Mouse (Mus musculus) limb, embryonic 12.5 days (tissue): Measurements from ENCODE around the gene Msx2. TPM values are rescaled to one million over a fixed set of nuclear protein-coding genes. Genes with fewer than 3 reads are reported as not detected.

Source experiments
- ATAC-seq: fragments of 200-750 bp; cut with Nextera tagmentation; 2 replicates; pipeline ENCODE4 v1.8.0; 2017; ENCODE audit warnings: low read depth, moderate TSS enrichment; ENCODE audit not compliant: insufficient number of reproducible peaks, insufficient read depth, low FRiP score, low TSS enrichment
- H3K27ac ChIP-seq: fragments of 300-500 bp; sonication (generic); 2 replicates; pipeline ENCODE4 v1.5.1; 2016; ENCODE audit warnings: mild to moderate bottlenecking, moderate library complexity
- H3K27me3 ChIP-seq: fragments of 300-500 bp; sonication (generic); 2 replicates; pipeline ENCODE4 v1.6.1; 2016; ENCODE audit warnings: mild to moderate bottlenecking, moderate library complexity
- H3K36me3 ChIP-seq: fragments of 300-500 bp; sonication (generic); 2 replicates; pipeline ENCODE4 v1.6.1; 2016; ENCODE audit warnings: mild to moderate bottlenecking, moderate library complexity
- H3K4me1 ChIP-seq: fragments of 300-500 bp; sonication (generic); replicated peaks from 2 replicates; pipeline ENCODE4 v1.6.1; 2016
- H3K4me2 ChIP-seq: fragments of 300-500 bp; sonication (generic); 2 replicates; pipeline ENCODE4 v1.6.1; 2016; ENCODE audit warnings: mild to moderate bottlenecking, moderate library complexity
- H3K4me3 ChIP-seq: fragments of 300-500 bp; sonication (generic); replicated peaks from 2 replicates; pipeline ENCODE4 v1.5.1; 2016; ENCODE audit warnings: mild to moderate bottlenecking
- H3K9ac ChIP-seq: fragments of 300-500 bp; sonication (generic); replicated peaks from 2 replicates; pipeline ENCODE4 v1.6.1; 2016; ENCODE audit warnings: mild to moderate bottlenecking, moderate library complexity
- H3K9me3 ChIP-seq: fragments of 300-500 bp; sonication (generic); 2 replicates; pipeline ENCODE4 v1.6.1; 2016; ENCODE audit warnings: mild to moderate bottlenecking, moderate library complexity
- WGBS: fragments of 180-500 bp; shearing (Covaris S2); methylation state at CpG from one replicate; pipeline ENCODE4 v1.1.7; 2016; 5-methylcytosine and 5-hydroxymethylcytosine counted together
- polyA plus RNA-seq: library from polyadenylated mRNA; unstranded; fragments of >200 nt; fragmentation: Nextera tagmentation; extraction: Ambion mirVana; gene quantifications from 2 replicates; pipeline ENCODE4 v1.2.1, GENCODE M21; 2016

Msx2 gene
- polyA plus RNA-seq, 1 experiment from 2014 or later: 72.0 TPM

DNA sequence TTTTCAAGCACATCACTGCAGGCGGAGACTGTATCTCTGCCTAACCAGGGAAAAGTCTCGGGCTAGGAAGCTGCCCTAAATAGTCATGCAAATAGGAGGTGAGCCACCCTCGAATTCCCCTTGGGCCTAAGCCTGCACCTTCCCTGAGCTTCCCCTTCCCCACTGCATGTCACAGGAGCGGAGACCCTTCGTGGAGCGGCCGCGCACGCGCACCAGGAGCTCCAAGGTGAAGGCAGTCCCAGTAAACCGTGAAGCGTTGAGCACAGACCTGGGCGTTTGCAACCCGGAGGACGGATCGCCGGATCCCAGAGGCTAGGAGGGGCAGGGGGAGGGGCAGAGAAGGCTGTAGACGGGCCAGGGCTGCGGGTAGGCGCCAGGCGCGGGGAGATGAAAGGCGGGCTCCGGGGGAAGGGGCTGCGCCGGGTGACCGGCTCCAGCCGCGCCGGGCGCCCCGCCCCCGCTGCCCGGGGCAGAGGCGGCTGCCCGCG, 2.9 kb upstream of the Msx2 start:
- peak overlapping the region; percentile 53 for H3K4me3 ChIP-seq
- H3K9me3 ChIP-seq: no peaks in the 10 kb centered on the region
- H3K4me2 ChIP-seq: peak overlapping the region; percentile 85
- H3K4me1 ChIP-seq: peaks cover 34% of the 10 kb centered on the region
- peak overlapping the region; percentile 75 for H3K27ac ChIP-seq
- peak overlapping the region; percentile 60 for H3K9ac ChIP-seq
- under 1% methylated on average over 29 of the region's 37 CpGs for WGBS
- H3K27me3 ChIP-seq: peaks cover 69% of the 10 kb centered on the region
- no peaks in the 10 kb centered on the region for H3K36me3 ChIP-seq
- ATAC-seq: peak; percentile 84

DNA sequence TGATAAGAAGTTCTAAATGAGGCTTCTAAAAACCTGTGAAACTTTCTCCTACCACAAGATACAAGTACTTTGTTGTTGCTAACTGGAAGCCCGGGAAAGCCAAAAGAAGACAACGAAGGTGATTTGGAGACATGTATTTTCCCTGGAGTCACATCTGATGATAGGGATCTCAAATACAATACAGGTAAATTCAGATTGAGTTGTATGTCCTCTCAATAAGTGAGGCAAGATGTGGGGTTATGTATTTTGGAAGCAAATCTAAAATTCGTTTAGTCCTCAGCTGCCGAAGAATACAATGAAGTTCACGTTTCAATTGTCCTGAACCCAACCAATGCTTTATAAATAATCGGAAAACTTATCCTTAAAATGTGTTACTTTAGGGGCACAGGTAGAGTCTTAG, 1.6 kb upstream of the Msx2 start:
- Histone ChIP-seq H3K9me3 (no peaks in the 10 kb centered on the region), H3K4me1 (peaks cover 34% of the 10 kb centered on the region), H3K36me3 (no peaks in the 10 kb centered on the region), H3K9ac (no peak overlapping the region), H3K27ac (no peak overlapping the region), H3K4me2 (no peak overlapping the region), H3K4me3 (no peak overlapping the region), H3K27me3 (peaks cover 79% of the 10 kb centered on the region)
- ATAC-seq: no peak
- 15% methylated on average over 6 of the region's 6 CpGs for WGBS

DNA sequence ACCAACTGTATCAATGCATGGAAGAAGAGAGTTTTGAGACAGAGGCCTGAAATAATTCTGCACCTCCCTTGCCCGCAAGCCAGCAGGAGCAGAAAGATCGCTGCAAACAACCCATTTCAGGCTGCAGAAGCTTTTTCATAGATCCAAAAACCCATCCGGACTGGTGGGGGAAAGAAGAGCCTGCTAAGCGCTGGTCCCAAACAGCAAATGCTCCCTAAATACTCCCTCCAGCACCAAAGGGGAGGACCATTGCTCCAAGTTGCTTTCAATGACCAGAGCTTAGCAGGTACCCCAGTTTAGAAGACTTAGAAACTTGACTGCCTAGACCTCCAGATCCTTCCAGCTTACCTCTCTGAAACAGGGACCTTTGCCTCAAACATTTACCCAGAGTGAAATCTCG, 1.1 kb upstream of the Msx2 start:
- Histone ChIP-seq H3K27ac (no peak overlapping the region), H3K9me3 (no peaks in the 10 kb centered on the region), H3K4me3 (no peak overlapping the region), H3K4me2 (peak overlapping the region; percentile 10; the same call in 1 of the 2 replicates), H3K36me3 (no peaks in the 10 kb centered on the region), H3K4me1 (peaks cover 36% of the 10 kb centered on the region), H3K9ac (no peak overlapping the region), H3K27me3 (peaks cover 84% of the 10 kb centered on the region)
- 21% methylated on average over 5 of the region's 5 CpGs for WGBS
- ATAC-seq: no peak

DNA sequence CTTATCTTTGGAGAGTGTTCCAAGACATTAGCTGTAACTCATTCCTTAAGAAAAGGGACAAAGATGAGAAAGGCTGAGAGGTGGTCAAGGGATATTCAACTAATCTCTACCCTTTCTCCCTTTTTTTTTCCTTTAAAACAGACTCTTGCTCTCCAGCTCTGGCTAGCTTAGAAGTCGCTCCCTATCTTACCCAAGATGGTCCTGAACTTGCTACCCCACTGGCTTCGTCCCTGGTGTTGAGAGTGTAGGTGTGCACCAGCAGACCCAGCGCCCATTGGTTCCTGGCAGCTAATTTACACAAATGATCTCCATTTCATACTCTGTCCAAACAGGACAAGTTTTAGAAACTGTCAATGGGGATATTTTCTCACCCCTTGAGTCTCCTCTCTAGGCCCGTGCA, 417 bp upstream of the Msx2 start:
- Histone ChIP-seq H3K4me3 (peak overlapping the region; percentile 64), H3K36me3 (no peaks in the 10 kb centered on the region), H3K9me3 (no peaks in the 10 kb centered on the region), H3K4me1 (peaks cover 40% of the 10 kb centered on the region), H3K27me3 (peaks cover 90% of the 10 kb centered on the region), H3K27ac (no peak overlapping the region), H3K9ac (no peak overlapping the region), H3K4me2 (peak overlapping the region; percentile 88)
- no peak for ATAC-seq
- WGBS: 20% methylated on average over 4 of the region's 4 CpGs

DNA sequence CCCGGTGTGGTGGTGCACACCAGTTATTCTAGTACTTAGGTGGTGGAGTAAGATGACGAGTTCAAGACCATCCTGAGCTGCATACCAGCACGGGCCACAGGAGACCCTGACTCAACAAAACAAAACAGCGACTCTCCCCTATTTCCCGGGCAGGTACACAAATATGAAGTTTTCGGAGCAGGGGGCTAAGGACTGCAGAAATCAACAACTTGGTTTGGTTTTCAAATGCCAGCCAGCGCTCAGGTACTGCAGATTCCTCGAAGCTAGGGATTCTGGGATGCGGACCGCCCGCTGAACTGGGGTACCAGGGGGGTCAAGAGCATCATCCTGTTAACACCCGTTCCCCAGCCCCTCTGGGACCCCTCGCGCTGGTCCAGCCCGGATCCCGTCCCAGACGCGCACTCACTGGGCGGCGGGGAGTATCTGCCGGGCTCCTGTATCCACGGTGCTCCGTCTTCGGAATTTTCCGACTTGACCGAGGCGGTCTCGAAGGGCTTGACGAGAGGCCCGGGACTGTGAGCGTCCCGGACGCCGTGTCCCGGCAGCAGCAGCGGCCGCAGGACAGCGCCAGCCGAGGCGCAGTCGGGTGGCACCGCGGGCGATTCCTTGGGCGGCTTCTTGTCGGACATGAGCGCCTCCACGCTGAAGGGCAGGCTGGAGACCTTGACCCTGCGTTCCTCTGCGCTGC, 804 bp downstream of the Msx2 start:
- peak overlapping the region; percentile 87 for H3K27ac ChIP-seq
- peak overlapping the region; percentile 88 for H3K4me2 ChIP-seq
- under 1% methylated on average over 50 of the region's 50 CpGs for WGBS
- peak overlapping the region; percentile 78 for H3K9ac ChIP-seq
- no peaks in the 10 kb centered on the region for H3K36me3 ChIP-seq
- no peak for ATAC-seq
- H3K4me1 ChIP-seq: peaks cover 44% of the 10 kb centered on the region
- peaks cover 90% of the 10 kb centered on the region for H3K27me3 ChIP-seq
- H3K4me3 ChIP-seq: peak overlapping the region; percentile 64
- no peaks in the 10 kb centered on the region for H3K9me3 ChIP-seq

DNA sequence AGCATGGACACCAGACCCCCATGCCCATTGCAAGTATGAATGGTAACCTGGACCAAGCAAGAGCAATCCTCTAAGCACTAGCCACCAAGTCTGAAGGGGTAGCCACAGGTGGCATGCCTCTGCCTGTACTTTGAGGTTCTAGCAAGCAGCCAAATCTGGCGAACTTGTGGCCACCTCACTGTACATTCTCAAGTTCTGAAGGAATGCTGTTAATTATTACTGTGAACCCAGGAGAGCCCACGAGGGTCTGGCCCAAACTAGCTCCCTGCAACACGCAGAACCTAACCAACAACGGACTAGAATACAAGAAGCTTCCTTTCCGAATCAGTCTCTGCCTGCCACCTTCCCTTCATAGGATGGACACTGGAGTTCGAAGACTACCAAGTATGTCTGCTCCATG, 1.5 kb downstream of the Msx2 start:
- Histone ChIP-seq H3K27ac (peak overlapping the region; percentile 87), H3K9me3 (no peaks in the 10 kb centered on the region), H3K9ac (peak overlapping the region; percentile 78), H3K27me3 (peaks cover 90% of the 10 kb centered on the region), H3K4me2 (peak overlapping the region; percentile 88), H3K4me3 (peak overlapping the region; percentile 64), H3K4me1 (peaks cover 40% of the 10 kb centered on the region), H3K36me3 (no peaks in the 10 kb centered on the region)
- ATAC-seq: no peak
- 2% methylated on average over 6 of the region's 6 CpGs for WGBS

DNA sequence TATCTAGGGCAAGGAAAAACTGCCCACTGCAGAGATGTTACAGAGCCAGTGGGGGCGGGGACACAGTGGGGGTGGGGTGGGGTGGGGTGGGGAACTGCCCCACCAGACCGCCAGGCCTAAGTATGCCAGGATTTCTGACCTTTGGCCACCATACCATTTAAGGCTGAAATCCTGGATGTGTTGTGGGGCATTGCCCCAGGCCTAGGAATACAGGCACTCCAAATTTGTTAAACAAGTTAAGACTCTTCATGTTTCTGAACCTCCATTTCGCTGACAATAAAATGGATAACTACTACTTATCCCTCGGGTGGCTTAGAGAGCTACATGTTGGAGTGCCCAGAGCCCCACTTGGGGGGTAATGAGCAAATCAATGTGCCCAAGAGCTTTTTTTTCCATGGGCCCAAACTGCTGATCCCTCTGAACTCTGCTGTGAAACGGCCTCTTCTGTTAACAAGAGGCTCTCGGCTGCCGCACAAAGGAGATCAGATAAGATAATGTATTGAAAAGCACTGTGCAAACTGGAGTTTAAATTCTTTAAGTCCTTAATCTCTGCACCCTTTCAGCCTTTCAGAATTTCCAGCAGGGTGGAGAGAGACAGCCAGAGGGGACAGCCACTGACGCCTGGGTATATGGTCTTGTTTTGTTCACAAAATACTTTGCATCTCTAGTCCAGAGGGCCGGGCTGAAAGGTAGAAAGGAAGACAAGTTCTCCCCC, 2.3 kb downstream of the Msx2 start:
- H3K27ac ChIP-seq: peak overlapping the region; percentile 87
- H3K4me1 ChIP-seq: peaks cover 41% of the 10 kb centered on the region
- no peaks in the 10 kb centered on the region for H3K9me3 ChIP-seq
- H3K36me3 ChIP-seq: no peaks in the 10 kb centered on the region
- peak overlapping the region; percentile 88 for H3K4me2 ChIP-seq
- peak overlapping the region; percentile 78 for H3K9ac ChIP-seq
- peaks cover 86% of the 10 kb centered on the region for H3K27me3 ChIP-seq
- peak overlapping the region; percentile 64 for H3K4me3 ChIP-seq
- ATAC-seq: no peak
- WGBS: 11% methylated on average over 9 of the region's 9 CpGs

DNA sequence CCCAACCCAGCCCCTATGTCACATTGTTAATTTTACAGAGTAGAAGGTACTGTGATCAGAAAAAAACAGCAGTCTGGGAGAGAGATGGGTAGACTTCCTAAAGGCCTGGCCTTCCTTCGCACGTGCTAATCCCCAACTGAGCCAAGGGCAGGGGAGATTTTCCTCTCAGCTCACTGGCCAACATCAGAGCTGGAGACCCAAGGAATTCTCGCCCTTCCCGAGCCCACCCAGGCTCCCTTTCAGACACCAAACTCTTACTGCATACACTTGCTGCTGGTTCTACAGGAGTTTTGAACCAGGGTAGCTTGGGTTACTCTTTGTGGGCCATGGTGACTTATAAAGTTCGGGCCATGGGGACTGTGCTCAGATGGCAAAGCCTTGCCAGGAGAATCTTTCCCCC, 3.1 kb downstream of the Msx2 start:
- 13% methylated on average over 5 of the region's 5 CpGs for WGBS
- peaks cover 40% of the 10 kb centered on the region for H3K4me1 ChIP-seq
- H3K9ac ChIP-seq: peak overlapping the region; percentile 78
- peak overlapping the region; percentile 87 for H3K27ac ChIP-seq
- H3K36me3 ChIP-seq: no peaks in the 10 kb centered on the region
- peak overlapping the region; percentile 88 for H3K4me2 ChIP-seq
- H3K4me3 ChIP-seq: peak overlapping the region; percentile 64
- no peaks in the 10 kb centered on the region for H3K9me3 ChIP-seq
- ATAC-seq: no peak
- peaks cover 83% of the 10 kb centered on the region for H3K27me3 ChIP-seq

DNA sequence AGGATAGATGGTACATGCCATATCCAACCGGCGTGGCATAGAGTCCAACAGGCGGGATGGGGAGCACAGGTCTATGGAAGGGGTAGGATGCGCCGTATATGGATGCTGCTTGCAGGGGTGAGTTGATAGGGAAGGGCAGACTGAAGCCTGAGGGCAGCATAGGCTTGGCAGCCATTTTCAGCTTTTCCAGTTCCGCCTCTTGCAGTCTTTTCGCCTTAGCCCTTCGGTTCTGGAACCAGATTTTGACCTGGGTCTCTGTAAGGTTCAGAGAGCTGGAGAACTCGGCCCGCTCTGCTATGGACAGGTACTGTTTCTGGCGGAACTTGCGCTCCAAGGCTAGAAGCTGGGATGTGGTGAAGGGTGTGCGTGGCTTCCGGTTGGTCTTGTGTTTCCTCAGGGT, 4.7 kb downstream of the Msx2 start:
- Histone ChIP-seq H3K4me3 (peak overlapping the region; percentile 30), H3K27ac (peak overlapping the region; percentile 56), H3K9ac (peak overlapping the region; percentile 9; the same call in 1 of the 2 replicates), H3K9me3 (no peaks in the 10 kb centered on the region), H3K36me3 (no peaks in the 10 kb centered on the region), H3K27me3 (peaks cover 80% of the 10 kb centered on the region), H3K4me2 (peak overlapping the region; percentile 88), H3K4me1 (peaks cover 50% of the 10 kb centered on the region)
- ATAC-seq: no peak
- 49% methylated on average over 14 of the region's 14 CpGs for WGBS

DNA sequence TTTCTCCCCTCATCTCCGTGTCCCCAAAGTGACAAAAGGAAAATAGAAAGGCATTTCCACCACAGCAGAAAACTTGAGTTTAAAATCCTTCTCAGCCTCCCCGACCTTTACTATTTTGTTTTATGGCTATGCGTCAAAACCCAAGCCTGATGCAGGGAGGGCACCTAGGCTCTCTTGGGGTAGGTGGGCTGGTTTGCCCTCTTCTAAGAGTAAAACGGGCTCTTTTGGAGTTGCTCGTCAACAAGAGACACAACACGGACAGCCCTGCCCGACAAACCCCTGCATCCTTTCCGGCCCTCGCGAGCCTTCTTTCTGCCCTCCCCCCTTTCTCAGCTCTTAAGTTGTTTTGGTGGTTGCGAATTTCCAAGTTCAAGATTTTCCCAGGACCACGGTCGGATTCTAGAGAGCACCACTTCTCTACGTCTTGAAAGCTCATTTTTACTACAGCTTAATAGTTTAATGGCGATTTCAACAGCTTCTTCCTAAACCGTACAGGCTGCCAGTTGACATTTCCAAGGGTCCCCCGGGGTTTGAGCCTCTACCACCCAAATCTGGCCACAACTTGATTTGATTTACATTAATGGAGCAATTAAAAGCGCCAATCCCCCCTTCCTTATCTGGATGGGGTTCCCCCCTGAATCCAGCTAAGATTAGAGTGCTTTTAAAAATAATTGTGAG, 6.5 kb downstream of the Msx2 start:
- Histone ChIP-seq H3K4me2 (peak overlapping the region; percentile 53), H3K27ac (peak overlapping the region; percentile 85), H3K9me3 (no peaks in the 10 kb centered on the region), H3K36me3 (no peaks in the 10 kb centered on the region), H3K9ac (peak overlapping the region; percentile 51), H3K27me3 (peaks cover 81% of the 10 kb centered on the region), H3K4me3 (peak overlapping the region; percentile 29), H3K4me1 (peaks cover 56% of the 10 kb centered on the region)
- no peak for ATAC-seq
- WGBS: 2% methylated on average over 18 of the region's 18 CpGs

DNA sequence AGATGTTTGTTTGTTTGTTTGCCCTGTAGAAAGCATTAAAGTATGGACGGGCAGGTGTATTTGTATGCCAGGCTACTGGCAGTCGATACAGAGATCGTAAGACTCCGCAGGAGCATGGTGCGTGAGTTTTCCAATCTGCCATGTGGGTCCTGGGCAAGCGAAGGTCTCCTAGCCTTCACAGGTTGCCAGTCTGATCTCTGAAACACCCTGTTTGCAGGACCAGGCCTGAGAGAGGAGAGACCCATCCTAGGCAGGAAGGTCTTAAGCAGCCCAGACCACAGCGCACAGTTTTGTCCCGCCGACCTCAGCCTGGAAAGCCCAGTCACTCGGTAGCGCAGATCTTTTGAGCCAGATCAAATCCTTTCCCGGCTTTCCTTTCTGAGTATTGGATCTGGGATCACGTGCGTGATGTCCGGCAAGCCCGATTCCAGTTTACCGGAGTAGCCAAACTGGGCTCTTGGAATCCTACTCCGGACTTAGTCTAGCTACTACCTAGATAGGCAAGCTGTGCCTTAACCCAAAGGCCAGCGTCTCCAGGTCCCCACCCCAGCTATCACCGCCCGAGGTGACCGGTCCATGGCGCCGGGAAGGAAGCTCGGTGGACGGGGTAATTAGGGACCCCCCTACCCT, 7.6 kb downstream of the Msx2 start:
- WGBS: 5% methylated on average over 26 of the region's 26 CpGs
- H3K36me3 ChIP-seq: no peaks in the 10 kb centered on the region
- H3K27me3 ChIP-seq: peaks cover 81% of the 10 kb centered on the region
- H3K4me2 ChIP-seq: peak overlapping the region; percentile 53
- no peaks in the 10 kb centered on the region for H3K9me3 ChIP-seq
- H3K27ac ChIP-seq: peak overlapping the region; percentile 85
- H3K4me3 ChIP-seq: peak overlapping the region; percentile 29
- ATAC-seq: no peak
- H3K9ac ChIP-seq: peak overlapping the region; percentile 47; the same call in 1 of the 2 replicates
- peaks cover 54% of the 10 kb centered on the region for H3K4me1 ChIP-seq
